Mouse (Mus musculus) subcutaneous adipose tissue, adult 2 months (tissue): Measurements from ENCODE around the gene Rbck1. TPM values are rescaled to one million over a fixed set of nuclear protein-coding genes. Genes with fewer than 3 reads are reported as not detected.

Experiments
- polyA plus RNA-seq: library from polyadenylated mRNA; depleted of rRNA; stranded (reverse); fragments of >200 nt; gene quantifications from 2 replicates; pipeline ENCODE4 v1.2.3, GENCODE M21; 2012; ENCODE audit warnings: low replicate concordance; rRNA removed

Gene Rbck1
- 203 and 297 TPM in 2 replicates for polyA plus RNA-seq

DNA sequence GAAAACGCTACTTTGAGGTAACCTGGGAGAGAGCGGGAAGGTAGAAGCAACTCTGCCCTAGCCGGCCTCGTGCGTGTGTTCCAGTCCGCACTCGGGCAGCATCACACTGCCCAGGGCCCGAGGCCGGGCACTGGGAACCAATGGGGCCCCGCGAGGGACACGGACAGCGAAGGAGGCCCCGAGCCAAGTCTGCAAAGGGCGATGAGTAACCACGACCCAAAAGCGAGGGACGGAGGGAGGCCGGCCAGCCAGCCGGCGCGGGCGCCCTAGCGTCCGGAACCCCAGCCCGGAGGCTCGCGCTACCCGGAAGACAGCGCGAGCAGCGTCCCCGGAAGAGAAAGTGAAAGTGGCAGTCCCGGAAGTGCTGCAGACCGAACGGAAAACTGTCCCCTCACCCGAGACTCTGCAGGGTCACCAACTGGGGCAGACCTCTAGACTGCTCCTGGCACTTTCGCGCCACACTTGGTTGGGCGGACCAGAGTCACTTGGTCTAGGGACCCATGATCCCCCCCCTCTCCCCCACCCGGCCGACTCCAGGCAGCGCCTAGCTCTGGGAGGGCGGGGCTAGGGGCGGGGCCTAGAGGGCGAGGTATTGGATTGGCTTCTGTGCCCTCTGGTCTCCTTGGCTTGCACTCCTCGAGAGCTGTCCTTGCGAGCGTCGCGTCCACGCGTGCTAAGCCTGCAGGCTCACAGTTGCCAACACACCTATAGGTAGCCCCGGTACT, at the start of gene Rbck1:
Gene Rbck1, minus strand, starts transcription at position 553 of the 725 bp plus-strand sequence.

DNA sequence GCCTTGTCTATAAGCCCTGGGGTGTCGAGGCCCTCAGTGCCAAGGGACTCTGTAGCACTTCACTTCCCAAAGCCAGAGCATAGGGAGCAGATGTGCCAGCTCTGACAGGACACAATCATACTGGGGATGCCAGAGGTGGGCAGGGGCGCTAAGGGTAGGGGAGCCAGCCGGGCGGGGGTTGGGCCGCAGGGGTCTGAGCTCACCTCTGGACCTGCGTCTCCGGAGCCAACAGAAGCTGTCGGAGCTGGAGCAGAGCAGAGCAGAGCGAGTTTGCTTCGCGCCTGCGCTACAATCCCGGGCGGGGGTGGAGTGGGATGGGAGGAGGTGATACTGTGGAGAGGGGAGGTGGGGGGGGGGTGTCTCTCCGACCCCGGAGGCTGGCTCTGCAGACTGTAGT, 43.9 kb upstream of the Rbck1 start, which contains the start of gene Nrsn2:
Gene Nrsn2, minus strand, starts transcription at position 294 of the 397 bp plus-strand sequence.

DNA sequence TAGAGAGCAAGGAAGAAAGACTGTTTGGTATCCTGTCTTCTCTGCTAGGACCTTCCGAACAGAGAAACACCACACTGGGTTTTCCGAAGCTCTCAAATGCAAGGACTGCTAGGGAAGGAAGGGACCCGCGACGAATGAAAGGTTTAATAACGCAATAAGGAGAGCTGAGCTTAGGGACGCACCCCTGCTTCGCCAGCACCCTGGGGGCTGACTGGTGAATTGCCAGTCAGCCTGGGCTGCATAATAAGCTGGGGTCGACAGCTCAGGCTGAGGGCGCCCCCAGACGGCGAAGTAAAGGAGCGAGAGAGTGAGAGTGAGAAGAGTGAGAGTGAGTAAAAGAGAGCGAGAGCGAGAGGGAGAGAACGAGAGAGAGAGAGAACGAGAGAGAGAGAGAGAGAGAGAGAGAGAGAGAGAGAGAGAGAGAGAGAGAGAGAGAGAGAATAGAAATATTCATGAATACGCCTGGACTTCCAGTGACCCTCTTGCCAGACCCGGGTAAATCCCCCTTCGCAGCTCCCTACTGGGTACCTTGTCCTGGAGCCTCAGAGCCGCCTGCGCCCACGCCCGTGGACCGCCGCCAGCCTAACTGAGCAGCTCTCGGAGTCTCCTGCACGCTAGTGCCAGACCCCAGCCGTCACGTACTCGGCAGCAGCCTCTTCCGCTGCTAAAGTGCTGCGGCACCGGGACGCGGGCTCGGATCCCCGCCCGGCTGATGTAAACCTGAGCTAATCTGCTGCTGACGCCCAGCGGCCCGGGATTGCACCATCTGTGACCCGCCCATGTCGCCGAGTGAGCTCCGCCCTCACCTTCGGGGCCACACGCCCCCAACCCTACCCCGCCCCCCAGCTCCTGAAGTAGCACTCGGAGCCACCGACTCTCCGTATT, 11.1 kb upstream of the Rbck1 start, which contains the start of gene Trib3:
Gene Trib3, minus strand, starts transcription at position 704 of the 885 bp plus-strand sequence.

DNA sequence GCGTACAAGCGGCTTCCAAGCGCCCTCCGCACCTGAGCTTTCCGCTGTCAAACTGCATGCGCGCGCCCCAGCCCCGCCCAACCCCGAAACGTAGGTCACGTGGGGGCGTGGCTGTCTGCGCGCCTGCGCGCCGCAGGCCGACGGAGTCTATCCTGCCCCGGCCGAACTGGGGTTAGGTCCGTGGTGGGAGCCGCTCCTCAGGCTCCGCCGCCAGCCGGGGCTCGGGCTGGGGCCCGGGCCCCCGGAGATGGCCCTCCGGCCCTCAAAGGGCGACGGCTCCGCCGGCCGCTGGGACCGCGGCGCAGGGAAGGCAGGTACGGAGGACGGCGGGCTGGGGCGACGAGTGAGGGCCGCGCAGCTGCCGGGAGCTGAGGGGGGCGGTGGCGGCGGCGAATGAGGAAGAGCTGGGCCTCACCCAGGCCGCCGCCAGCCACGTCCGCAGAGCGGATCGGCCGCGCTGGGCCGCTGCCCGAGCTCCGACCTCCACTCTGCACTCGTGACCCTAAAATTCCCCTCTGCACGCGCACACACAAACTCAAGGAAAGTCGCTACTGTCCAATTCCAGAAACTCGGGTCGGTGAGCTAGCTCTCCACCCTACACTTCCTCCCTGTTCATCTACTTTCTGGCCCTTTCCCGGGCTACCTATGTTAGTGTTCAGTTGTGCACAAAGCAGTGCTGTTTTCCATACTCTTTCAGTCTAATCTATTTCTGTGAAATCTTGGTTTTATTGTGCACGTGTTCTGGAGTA, 38.6 kb downstream of the Rbck1 start, which contains the start of gene Tbc1d20:
Gene Tbc1d20, plus strand, starts transcription at position 102 of the 749 bp plus-strand sequence.

Other genes with a start within 250 kb of the Rbck1 start
- gene Srxn1, start 227.1 kb downstream of the Rbck1 start, polyA plus RNA-seq, result 67.0 and 84.0 TPM in 2 replicates
- gene Tcf15, start 189.1 kb downstream of the Rbck1 start, polyA plus RNA-seq, result 12.9 and 47.6 TPM in 2 replicates
- gene Csnk2a1, start 105.8 kb downstream of the Rbck1 start, polyA plus RNA-seq, result 32.1 and 36.9 TPM in 2 replicates
- 103 and 134 TPM in 2 replicates for gene Tbc1d20, start 38.8 kb downstream of the Rbck1 start, polyA plus RNA-seq
- gene Trib3, start 11.4 kb upstream of the Rbck1 start, polyA plus RNA-seq, result 2.8 and 9.4 TPM in 2 replicates
- gene Nrsn2, start 44.0 kb upstream of the Rbck1 start, polyA plus RNA-seq, result not detected in 2 replicates
- gene Sox12, start 65.4 kb upstream of the Rbck1 start, polyA plus RNA-seq, result 2.9 and 26.5 TPM in 2 replicates
- 2.1 and 12.6 TPM in 2 replicates for gene Zcchc3, start 82.4 kb upstream of the Rbck1 start, polyA plus RNA-seq
- 0.32 TPM in 1 of 2 replicates, not detected in the other for gene 6820408C15Rik, start 82.9 kb upstream of the Rbck1 start, polyA plus RNA-seq
- 0.23 TPM in 1 of 2 replicates, not detected in the other for gene Defb23, start 132.0 kb upstream of the Rbck1 start, polyA plus RNA-seq
- 1.2 and 3.0 TPM in 2 replicates for gene Defb20, start 144.4 kb upstream of the Rbck1 start, polyA plus RNA-seq
- 0.71 TPM in 1 of 2 replicates, not detected in the other for gene Defb22, start 157.5 kb upstream of the Rbck1 start, polyA plus RNA-seq
- 0.27 TPM in 1 of 2 replicates, not detected in the other for gene Defb26, start 179.0 kb upstream of the Rbck1 start, polyA plus RNA-seq
- gene Defb28, start 185.6 kb upstream of the Rbck1 start, polyA plus RNA-seq, result 1.2 TPM in 1 of 2 replicates, not detected in the other
- not detected in 2 replicates for gene Defb29, start 207.4 kb upstream of the Rbck1 start, polyA plus RNA-seq
- not detected in 2 replicates for gene Gm17416, start 236.7 kb upstream of the Rbck1 start, polyA plus RNA-seq
- 0.46 TPM in 1 of 2 replicates, not detected in the other for gene Defb21, start 240.1 kb upstream of the Rbck1 start, polyA plus RNA-seq
- gene Defb19, start 247.7 kb upstream of the Rbck1 start, polyA plus RNA-seq, result not detected in 2 replicates